Comparison of ENCODE assay signal across 8 mouse cellular contexts in the genomic region with DNA sequence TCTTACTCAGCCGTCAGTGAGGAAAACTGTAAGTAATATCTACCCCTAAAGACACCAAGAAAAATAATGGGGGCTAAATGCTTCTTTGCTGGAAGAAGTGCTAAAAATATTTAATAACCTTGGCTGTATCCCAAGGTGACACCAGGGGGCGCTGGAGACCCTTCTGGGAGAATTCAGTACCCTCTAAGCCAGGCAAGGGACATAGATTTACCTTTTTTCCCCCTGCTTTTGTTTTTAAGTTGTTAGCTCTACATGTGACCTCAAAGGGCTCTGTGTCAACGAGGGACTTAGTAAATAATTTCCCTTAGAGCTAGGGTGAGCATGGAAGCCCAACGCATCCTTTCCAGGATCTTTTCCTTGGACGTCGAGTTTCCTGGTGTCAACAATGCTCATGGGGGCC. TPM values are rescaled to one million over a fixed set of nuclear protein-coding genes. Genes with fewer than 3 reads are reported as not detected.
DNase-seq lines count a peak whose midpoint lies in the region; ATAC-seq and TF ChIP-seq lines count a peak whose summit lies in the region.

No protein-coding gene starts in this region.

- H3K9ac ChIP-seq in forebrain, embryonic 16.5 days (replicated peaks; ENCODE audit: low read depth, low read length), result no peak overlapping the region
- no peak overlapping the region for H3K9ac ChIP-seq in liver, postnatal 0 days (replicated peaks)
- H3K9ac ChIP-seq in neural tube, embryonic 14.5 days (replicated peaks; ENCODE audit: low read depth, low read length), result no peak overlapping the region

- H3K4me2 ChIP-seq in forebrain, embryonic 16.5 days (ENCODE audit: low read length), result no peak overlapping the region
- no peak overlapping the region for H3K4me2 ChIP-seq in liver, postnatal 0 days (ENCODE audit: low read depth, low read length)
- no peak overlapping the region for H3K4me2 ChIP-seq in neural tube, embryonic 14.5 days (ENCODE audit: low read depth, low read length)

- WGBS in forebrain, embryonic 16.5 days, result 45% methylated on average over 6 of the region's 6 CpGs
- 42% methylated on average over 6 of the region's 6 CpGs for WGBS in liver, postnatal 0 days (ENCODE audit: insufficient replicate concordance)
- 46% methylated on average over 6 of the region's 6 CpGs for WGBS in neural tube, embryonic 14.5 days

- H3K27me3 ChIP-seq in forebrain, embryonic 16.5 days (replicated peaks; ENCODE audit: control insufficient read depth, insufficient read depth, low read length), result no peaks in the 10 kb centered on the region
- H3K27me3 ChIP-seq in liver, postnatal 0 days (ENCODE audit: insufficient read depth, low read length), result no peaks in the 10 kb centered on the region
- H3K27me3 ChIP-seq in neural tube, embryonic 14.5 days (ENCODE audit: control insufficient read depth, insufficient read depth, low read length), result no peaks in the 10 kb centered on the region

- no peaks in the 10 kb centered on the region for H3K4me1 ChIP-seq in forebrain, embryonic 16.5 days (replicated peaks; ENCODE audit: control insufficient read depth, insufficient read depth, low read length)
- H3K4me1 ChIP-seq in liver, postnatal 0 days (ENCODE audit: insufficient read depth), result peaks cover 6% of the 10 kb centered on the region
- H3K4me1 ChIP-seq in neural tube, embryonic 14.5 days (ENCODE audit: control insufficient read depth, insufficient read depth, low read length), result no peaks in the 10 kb centered on the region

- no peak for TF ChIP-seq EP300 in liver, postnatal 0 days (IDR thresholded peaks at IDR 0.05; ENCODE audit: low read depth)

- TF ChIP-seq CTCF in liver, postnatal 0 days (IDR thresholded peaks at IDR 0.05; ENCODE audit: low read depth), result peak; percentile 78

- no peak overlapping the region for H3K4me3 ChIP-seq in forebrain, embryonic 16.5 days (replicated peaks; ENCODE audit: low read length)
- no peak overlapping the region for H3K4me3 ChIP-seq in liver, postnatal 0 days (ENCODE audit: low read depth, low read length)
- no peak overlapping the region for H3K4me3 ChIP-seq in neural tube, embryonic 14.5 days (ENCODE audit: low read depth, low read length)

- no peaks in the 10 kb centered on the region for H3K9me3 ChIP-seq in forebrain, embryonic 16.5 days (ENCODE audit: control insufficient read depth, low read length)
- no peaks in the 10 kb centered on the region for H3K9me3 ChIP-seq in liver, postnatal 0 days (ENCODE audit: low read length)
- no peaks in the 10 kb centered on the region for H3K9me3 ChIP-seq in neural tube, embryonic 14.5 days (ENCODE audit: control insufficient read depth, low read length)

- no peaks in the 10 kb centered on the region for H3K36me3 ChIP-seq in forebrain, embryonic 16.5 days (ENCODE audit: control insufficient read depth, insufficient read depth)
- no peaks in the 10 kb centered on the region for H3K36me3 ChIP-seq in liver, postnatal 0 days (replicated peaks; ENCODE audit: insufficient read depth, low read length)
- H3K36me3 ChIP-seq in neural tube, embryonic 14.5 days (ENCODE audit: control insufficient read depth, insufficient read depth, low read length), result no peaks in the 10 kb centered on the region

- ATAC-seq in forebrain, embryonic 16.5 days, result peak; percentile 61; the same call in 1 of the 2 replicates
- no peak for ATAC-seq in liver, postnatal 0 days
- peak; percentile 67; the same call in 1 of the 2 replicates for ATAC-seq in neural tube, embryonic 14.5 days (ENCODE audit: low read depth)

- H3K27ac ChIP-seq in forebrain, embryonic 16.5 days (ENCODE audit: low read length), result no peak overlapping the region
- H3K27ac ChIP-seq in liver, postnatal 0 days (ENCODE audit: low read depth), result no peak overlapping the region
- H3K27ac ChIP-seq in neural tube, embryonic 14.5 days (ENCODE audit: low read depth, low read length), result no peak overlapping the region

- peak; percentile 60 for DNase-seq in ovary, postnatal 10 days (ENCODE audit: low spot score)
- no peak for DNase-seq in ovary, adult 18-20 months (ENCODE audit: low spot score)
- DNase-seq in adrenal gland, postnatal 4 days (ENCODE audit: low spot score in 2 of 2), result peak; percentile 27 to 44
- DNase-seq in kidney, adult 8-10 months, result peak; percentile 66 to 79
- peak; percentile 77 for DNase-seq in liver, postnatal 0 days
- peak; percentile 70 to 77 for DNase-seq in urinary bladder, postnatal 36 days (ENCODE audit: low spot score in 2 of 2)

RNA-seq across cellular contexts. Expression of a gene that starts 2.6 kb away (rescaled TPM):
- total RNA-seq in adrenal gland, postnatal 4 days (2021), result 10 to 100 TPM; 26.0 to 37.4 TPM
- polyA plus RNA-seq in forebrain, embryonic 16.5 days (2015; fragmentation: Nextera tagmentation; extraction: Ambion mirVana), result 0.17 TPM in 1 of 2 replicates, not detected in the other
- polyA plus RNA-seq in liver, postnatal 0 days (2015; fragmentation: Nextera tagmentation; extraction: Ambion mirVana), result 0.55 and 0.62 TPM in 2 replicates
- 0.58 TPM in 1 of 2 replicates, not detected in the other for polyA plus RNA-seq in neural tube, embryonic 14.5 days (2014; fragmentation: Nextera tagmentation; extraction: Ambion mirVana)

RNA-seq across cellular contexts. Expression of a gene that starts 29.5 kb away (rescaled TPM):
- 100 to 1,000 TPM; 106 to 126 TPM for total RNA-seq in adrenal gland, postnatal 4 days (2021)
- polyA plus RNA-seq in forebrain, embryonic 16.5 days (2015; fragmentation: Nextera tagmentation; extraction: Ambion mirVana), result 22.5 and 29.2 TPM in 2 replicates
- 49.7 and 51.5 TPM in 2 replicates for polyA plus RNA-seq in liver, postnatal 0 days (2015; fragmentation: Nextera tagmentation; extraction: Ambion mirVana)
- polyA plus RNA-seq in neural tube, embryonic 14.5 days (2014; fragmentation: Nextera tagmentation; extraction: Ambion mirVana), result 9.1 and 21.8 TPM in 2 replicates

RNA-seq across cellular contexts. Expression of a gene that starts 41.4 kb away (rescaled TPM):
- total RNA-seq in adrenal gland, postnatal 4 days (2021), result not detected
- polyA plus RNA-seq in forebrain, embryonic 16.5 days (2015; fragmentation: Nextera tagmentation; extraction: Ambion mirVana), result not detected in 2 replicates
- not detected in 2 replicates for polyA plus RNA-seq in liver, postnatal 0 days (2015; fragmentation: Nextera tagmentation; extraction: Ambion mirVana)
- not detected in 2 replicates for polyA plus RNA-seq in neural tube, embryonic 14.5 days (2014; fragmentation: Nextera tagmentation; extraction: Ambion mirVana)
